Mouse (Mus musculus) forebrain, embryonic 14.5 days (tissue): ENCODE data around the gene Rhox4a. TPM values are rescaled to one million over a fixed set of nuclear protein-coding genes. Genes with fewer than 3 reads are reported as not detected.
"Not testable (repeated sequence)": the region's sequence is repeated elsewhere in the genome, so short reads cannot be mapped to it uniquely, and the experiment has no call there.

Experiments used
- ATAC-seq: fragments of 200-750 bp; cut with Nextera tagmentation; 2 replicates; pipeline ENCODE4 v1.8.0; 2017; ENCODE audit warnings: mild to moderate bottlenecking, moderate library complexity
- DNase-seq: peaks from one replicate; pipeline ENCODE4 v3.0.0-alpha.2; 2015; ENCODE audit warnings: low spot score
- H3K27ac ChIP-seq: fragments of 300-500 bp; sonication (generic); 2 replicates; pipeline ENCODE4 v1.5.1; 2014; ENCODE audit warnings: low read depth, mild to moderate bottlenecking, control low read depth, low read length, moderate library complexity
- H3K27me3 ChIP-seq: fragments of 300-500 bp; sonication (generic); replicated peaks from 2 replicates; pipeline ENCODE4 v1.6.1; 2014; ENCODE audit warnings: low read length, control low read depth, mixed read lengths; ENCODE audit not compliant: control insufficient read depth, insufficient read depth
- H3K36me3 ChIP-seq: fragments of 300-500 bp; sonication (generic); 2 replicates; pipeline ENCODE4 v1.6.1; 2014; ENCODE audit warnings: low read length, control low read depth; ENCODE audit not compliant: control insufficient read depth, insufficient read depth
- H3K4me1 ChIP-seq: fragments of 300-500 bp; sonication (generic); 2 replicates; pipeline ENCODE4 v1.6.1; 2014; ENCODE audit warnings: antibody characterized with exemption, low read length, control low read depth; ENCODE audit not compliant: control insufficient read depth, insufficient read depth
- H3K4me2 ChIP-seq: fragments of 300-500 bp; sonication (generic); 2 replicates; pipeline ENCODE4 v1.6.1; 2014; ENCODE audit warnings: mild to moderate bottlenecking, control low read depth, low read length
- H3K4me3 ChIP-seq: fragments of 300-500 bp; sonication (generic); 2 replicates; pipeline ENCODE4 v1.5.1; 2014; ENCODE audit warnings: low read depth, low read length, control low read depth
- H3K9ac ChIP-seq: fragments of 300-500 bp; sonication (generic); 2 replicates; pipeline ENCODE4 v1.6.1; 2014; ENCODE audit warnings: mild to moderate bottlenecking, low read length, control low read depth, moderate library complexity
- H3K9me3 ChIP-seq: fragments of 300-500 bp; sonication (generic); replicated peaks from 2 replicates; pipeline ENCODE4 v1.6.1; 2016; ENCODE audit warnings: low read length, control low read depth, mixed read lengths; ENCODE audit not compliant: control insufficient read depth
- WGBS: fragments of 180-500 bp; shearing (Covaris S2); extraction: QIAGEN DNeasy Blood & Tissue Kit; methylation state at CpG from one replicate; pipeline ENCODE4 v1.1.7; 2014; 5-methylcytosine and 5-hydroxymethylcytosine counted together
- polyA plus RNA-seq: library from polyadenylated mRNA; unstranded; fragments of >200 nt; fragmentation: Nextera tagmentation; extraction: Ambion mirVana; gene quantifications from 2 replicates; pipeline ENCODE4 v1.2.1, GENCODE M21; 2014

Rhox4a gene
- polyA plus RNA-seq = not detected in 2 replicates

- not testable (repeated sequence) for ATAC-seq, H3K4me3 ChIP-seq
- WGBS = 96% methylated on average over 10 of the region's 19 CpGs
Measured at GRCm38 (mm10) chrX:37265038-37265437, at the start of gene Rhox4a. Gene Rhox4a (plus strand): TSS chrX:37265338.

GRCm38 (mm10) chrX:37222158-37222557 is 43.0 kb upstream of the Rhox4a start, which contains the start of gene Rhox1:
Gene Rhox1 (minus strand): TSS chrX:37222258.
- not testable (repeated sequence) for H3K4me2 ChIP-seq, DNase-seq, H3K27ac ChIP-seq, H3K9me3 ChIP-seq, H3K4me3 ChIP-seq, ATAC-seq, H3K27me3 ChIP-seq, H3K36me3 ChIP-seq, H3K9ac ChIP-seq, H3K4me1 ChIP-seq
- 73% methylated on average over 1 of the region's 1 CpGs for WGBS

More at GRCm38 (mm10) chrX:37265038-37265437, at the start of gene Rhox4a:
- not testable (repeated sequence) for H3K9me3 ChIP-seq, H3K9ac ChIP-seq, H3K27ac ChIP-seq, H3K36me3 ChIP-seq, DNase-seq, H3K4me2 ChIP-seq, H3K27me3 ChIP-seq, H3K4me1 ChIP-seq

GRCm38 (mm10) chrX:37244676-37245075 is 20.5 kb upstream of the Rhox4a start, which contains the start of gene Rhox2a:
Gene Rhox2a (plus strand): TSS chrX:37244976.
- H3K4me3 ChIP-seq, H3K27ac ChIP-seq, DNase-seq, H3K9me3 ChIP-seq, H3K27me3 ChIP-seq, H3K4me2 ChIP-seq, H3K9ac ChIP-seq, ATAC-seq, H3K36me3 ChIP-seq, H3K4me1 ChIP-seq: not testable (repeated sequence)
- no CpG with 5 or more reads among the region's 9 CpGs for WGBS

GRCm38 (mm10) chrX:37249619-37250018 is 15.5 kb upstream of the Rhox4a start, which contains the start of gene Rhox3a:
Gene Rhox3a (plus strand): TSS chrX:37249919.
- H3K4me2 ChIP-seq, H3K4me1 ChIP-seq, DNase-seq, H3K4me3 ChIP-seq, H3K27ac ChIP-seq, H3K27me3 ChIP-seq, H3K36me3 ChIP-seq, H3K9me3 ChIP-seq, H3K9ac ChIP-seq, ATAC-seq: not testable (repeated sequence)
- 89% methylated on average over 1 of the region's 3 CpGs for WGBS

Other genes with a start within 250 kb of the Rhox4a start
- not detected in 2 replicates for gene Sowahd, start 216.5 kb upstream of the Rhox4a start, polyA plus RNA-seq
- gene Rpl39, start 179.9 kb upstream of the Rhox4a start, polyA plus RNA-seq = 316 and 433 TPM in 2 replicates
- 20.2 and 20.7 TPM in 2 replicates for gene Upf3b, start 155.0 kb upstream of the Rhox4a start, polyA plus RNA-seq
- gene Nkap, start 138.5 kb upstream of the Rhox4a start, polyA plus RNA-seq = 13.6 and 17.1 TPM in 2 replicates
- gene Akap14, start 96.5 kb upstream of the Rhox4a start, polyA plus RNA-seq = 0.36 TPM in 1 of 2 replicates, not detected in the other
- gene Ndufa1, start 74.2 kb upstream of the Rhox4a start, polyA plus RNA-seq = 485 and 642 TPM in 2 replicates
- 13.9 and 15.3 TPM in 2 replicates for gene Rnf113a1, start 74.1 kb upstream of the Rhox4a start, polyA plus RNA-seq
- not detected in 2 replicates for gene Gm9, start 54.3 kb upstream of the Rhox4a start, polyA plus RNA-seq
- gene Rhox1, start 43.1 kb upstream of the Rhox4a start, polyA plus RNA-seq = not detected in 2 replicates
- not detected in 2 replicates for gene Rhox2a, start 20.4 kb upstream of the Rhox4a start, polyA plus RNA-seq
- gene Rhox3a, start 15.4 kb upstream of the Rhox4a start, polyA plus RNA-seq = not detected in 2 replicates
- not detected in 2 replicates for gene Rhox3a2, start 114.7 kb downstream of the Rhox4a start, polyA plus RNA-seq
- not detected in 2 replicates for gene Rhox4a2, start 125.5 kb downstream of the Rhox4a start, polyA plus RNA-seq
- not detected in 2 replicates for gene Rhox2b, start 146.7 kb downstream of the Rhox4a start, polyA plus RNA-seq
- not detected in 2 replicates for gene Rhox4b, start 167.2 kb downstream of the Rhox4a start, polyA plus RNA-seq
- not detected in 2 replicates for gene Rhox2c, start 188.3 kb downstream of the Rhox4a start, polyA plus RNA-seq
- gene Rhox3c, start 193.2 kb downstream of the Rhox4a start, polyA plus RNA-seq = not detected in 2 replicates
- not detected in 2 replicates for gene Rhox4c, start 215.0 kb downstream of the Rhox4a start, polyA plus RNA-seq
- not detected in 2 replicates for gene Rhox2d, start 228.1 kb downstream of the Rhox4a start, polyA plus RNA-seq
- gene Rhox4d, start 249.0 kb downstream of the Rhox4a start, polyA plus RNA-seq = not detected in 2 replicates